Mouse (Mus musculus) midbrain, embryonic 16.5 days (tissue): ENCODE results near the gene Nfix. TPM values are rescaled to one million over a fixed set of nuclear protein-coding genes. Genes with fewer than 3 reads are reported as not detected.

ENCODE experiments used
- ATAC-seq: fragments of 200-750 bp; cut with Nextera tagmentation; 2 replicates; pipeline ENCODE4 v1.8.0; 2017; ENCODE audit warnings: moderate TSS enrichment
- H3K27ac ChIP-seq: fragments of 300-500 bp; sonication (generic); 2 replicates; pipeline ENCODE4 v1.5.1; 2014; ENCODE audit warnings: mild to moderate bottlenecking, low read length, mixed read lengths
- H3K27me3 ChIP-seq: fragments of 300-500 bp; sonication (generic); 2 replicates; pipeline ENCODE4 v1.6.1; 2014; ENCODE audit warnings: low read depth, low read length, mixed read lengths; ENCODE audit not compliant: control insufficient read depth, insufficient read depth
- H3K36me3 ChIP-seq: fragments of 300-500 bp; sonication (generic); 2 replicates; pipeline ENCODE4 v1.6.1; 2014; ENCODE audit warnings: mild to moderate bottlenecking, low read length, moderate library complexity, mixed read lengths; ENCODE audit not compliant: control insufficient read depth, insufficient read depth
- H3K4me1 ChIP-seq: fragments of 300-500 bp; sonication (generic); 2 replicates; pipeline ENCODE4 v1.6.1; 2014; ENCODE audit warnings: mild to moderate bottlenecking, low read length, mixed read lengths; ENCODE audit not compliant: control insufficient read depth, insufficient read depth
- H3K4me2 ChIP-seq: fragments of 300-500 bp; sonication (generic); 2 replicates; pipeline ENCODE4 v1.6.1; 2014; ENCODE audit warnings: mild to moderate bottlenecking, low read length, mixed read lengths
- H3K4me3 ChIP-seq: fragments of 300-500 bp; sonication (generic); 2 replicates; pipeline ENCODE4 v1.5.1; 2014; ENCODE audit warnings: low read depth, mild to moderate bottlenecking, low read length, moderate library complexity, mixed read lengths
- H3K9ac ChIP-seq: fragments of 300-500 bp; sonication (generic); 2 replicates; pipeline ENCODE4 v1.6.1; 2014; ENCODE audit warnings: low read depth, low read length, mixed read lengths
- H3K9me3 ChIP-seq: fragments of 300-500 bp; sonication (generic); replicated peaks from 2 replicates; pipeline ENCODE4 v1.6.1; 2014; ENCODE audit warnings: mild to moderate bottlenecking, low read length, mixed read lengths; ENCODE audit not compliant: control insufficient read depth, poor library complexity, severe bottlenecking
- WGBS: fragments of 180-500 bp; shearing (Covaris S2); extraction: QIAGEN DNeasy Blood & Tissue Kit; methylation state at CpG from one replicate; pipeline ENCODE4 v1.1.7; 2014; 5-methylcytosine and 5-hydroxymethylcytosine counted together
- polyA plus RNA-seq: library from polyadenylated mRNA; unstranded; fragments of >200 nt; fragmentation: Nextera tagmentation; extraction: Ambion mirVana; gene quantifications from 2 replicates; pipeline ENCODE4 v1.2.1, GENCODE M21; 2015

Nfix gene
- polyA plus RNA-seq, 1 experiment from 2014 or later, result 55.4 TPM

DNA sequence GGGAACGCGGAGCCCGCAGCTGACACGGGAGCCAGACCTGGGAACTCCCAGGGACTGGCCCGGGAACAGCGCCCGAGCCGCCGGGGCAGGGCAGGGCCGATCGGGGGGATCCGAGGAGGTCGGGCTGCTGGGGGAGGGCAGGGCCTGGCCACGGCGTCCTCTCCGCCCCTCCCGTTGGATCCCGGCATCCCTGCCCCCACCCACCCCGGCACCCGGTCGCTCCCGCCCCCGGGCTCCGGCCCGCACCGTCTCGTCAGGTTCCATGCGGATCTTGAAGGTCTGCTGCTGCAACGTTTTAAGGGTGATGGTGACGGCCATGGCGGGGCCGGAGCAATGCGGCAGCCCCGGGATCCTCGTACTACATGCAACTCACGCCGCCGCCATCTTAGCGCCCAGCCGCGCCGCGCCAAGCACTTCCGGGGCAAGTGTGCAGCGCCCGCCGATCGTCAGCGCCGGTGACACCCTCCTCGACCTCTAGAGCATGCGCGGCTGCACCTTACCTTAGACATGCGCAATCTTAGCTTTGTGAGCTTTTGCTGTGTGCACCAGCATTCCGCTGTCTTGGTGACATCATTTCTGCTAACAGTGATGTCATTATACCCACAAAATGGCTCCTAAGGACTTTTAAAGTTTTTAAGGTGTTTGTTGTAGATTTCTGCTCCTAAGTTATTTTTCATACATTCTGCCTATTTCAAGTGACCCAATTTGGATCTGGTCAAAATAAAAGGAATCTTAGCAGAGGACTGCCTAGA lies 40.3 kb upstream of the Nfix start, which contains the start of gene Rad23a:
Rad23a (minus strand) TSS at position 418 of the 752 bp plus-strand sequence.
- Histone ChIP-seq H3K4me3 (peak within 1 kb of the TSS; percentile 73), H3K36me3 (peaks cover 47% of the 10 kb centered on the region), H3K27ac (peak within 1 kb of the TSS; percentile 86), H3K4me2 (peak within 1 kb of the TSS; percentile 74), H3K9me3 (no peaks in the 10 kb centered on the region), H3K4me1 (peaks cover 31% of the 10 kb centered on the region), H3K27me3 (no peaks in the 10 kb centered on the region), H3K9ac (peak within 1 kb of the TSS; percentile 90)
- WGBS, result 0% methylated on average over 44 of the region's 55 CpGs
- ATAC-seq, result peak; percentile 96

DNA sequence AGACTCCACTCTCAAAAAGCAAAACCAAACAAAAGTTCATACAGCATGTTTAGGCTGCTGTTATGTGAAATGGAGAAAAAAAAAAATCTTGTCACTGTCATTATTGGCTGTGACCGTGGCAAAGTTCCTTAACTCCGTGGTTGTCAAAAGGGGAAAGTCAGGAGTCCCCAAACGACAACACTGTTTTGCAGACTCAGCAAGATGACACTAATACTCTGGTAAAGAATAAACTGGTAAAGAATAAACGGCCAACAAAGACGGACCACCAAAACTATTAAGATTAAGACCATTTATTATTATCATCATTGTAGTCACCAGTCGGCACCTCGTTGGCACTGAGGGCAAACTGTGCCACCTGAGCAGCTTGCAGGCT lies 39.7 kb upstream of the Nfix start:
- Histone ChIP-seq H3K4me2 (peak overlapping the region; percentile 74), H3K27ac (peak overlapping the region; percentile 86), H3K4me1 (peaks cover 26% of the 10 kb centered on the region), H3K36me3 (peaks cover 47% of the 10 kb centered on the region), H3K4me3 (peak overlapping the region; percentile 73), H3K9ac (peak overlapping the region; percentile 90), H3K27me3 (no peaks in the 10 kb centered on the region), H3K9me3 (no peaks in the 10 kb centered on the region)
- WGBS, result 2% methylated on average over 7 of the region's 7 CpGs
- ATAC-seq, result no peak

DNA sequence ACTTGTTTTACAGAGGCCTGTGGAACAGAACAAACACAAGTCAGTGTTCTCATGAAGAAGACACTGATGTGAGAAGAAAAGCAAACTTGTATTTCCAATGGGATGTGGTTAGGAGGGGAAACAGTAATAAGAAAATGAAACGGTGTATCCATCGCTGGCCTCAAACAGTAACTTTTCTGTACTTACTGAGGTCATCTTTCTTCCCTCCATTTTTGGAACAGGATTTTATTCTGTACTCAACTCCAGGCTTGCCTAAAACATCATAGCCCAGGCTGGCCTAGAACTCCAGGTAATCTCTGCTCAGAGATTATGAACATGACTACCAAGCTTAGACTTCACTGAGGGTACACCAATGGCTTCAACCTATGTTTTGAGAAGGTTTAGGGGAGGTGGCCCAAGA lies 39.3 kb upstream of the Nfix start:
- no peak overlapping the region for H3K27ac ChIP-seq
- ATAC-seq, result no peak
- 92% methylated on average over 2 of the region's 2 CpGs for WGBS
- no peaks in the 10 kb centered on the region for H3K9me3 ChIP-seq
- peaks cover 49% of the 10 kb centered on the region for H3K36me3 ChIP-seq
- H3K27me3 ChIP-seq, result no peaks in the 10 kb centered on the region
- H3K4me1 ChIP-seq, result peaks cover 21% of the 10 kb centered on the region
- peak overlapping the region; percentile 90; the same call in 1 of the 2 replicates for H3K9ac ChIP-seq
- H3K4me3 ChIP-seq, result peak overlapping the region; percentile 73
- H3K4me2 ChIP-seq, result peak overlapping the region; percentile 74

DNA sequence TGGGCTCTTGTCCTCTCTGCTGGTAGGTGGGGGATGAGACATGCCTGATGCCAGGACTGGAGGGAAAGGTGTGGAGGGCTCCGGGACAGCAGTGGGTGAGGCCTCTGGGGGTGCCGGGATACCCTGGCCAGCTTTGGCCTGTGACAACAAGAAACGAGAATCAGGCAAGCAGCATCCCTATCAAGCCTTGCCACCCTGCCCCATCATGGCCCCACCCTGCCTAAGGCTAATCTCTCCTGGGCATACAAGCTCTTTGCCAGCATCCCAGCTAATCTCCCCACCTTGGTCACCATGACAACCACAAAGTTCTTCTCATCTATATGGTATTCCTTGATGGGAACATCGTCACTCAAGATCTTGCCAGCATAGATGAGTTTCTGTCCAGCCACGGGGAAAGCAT lies 38.4 kb upstream of the Nfix start:
- no peak overlapping the region for H3K9ac ChIP-seq
- no peak overlapping the region for H3K27ac ChIP-seq
- 86% methylated on average over 5 of the region's 5 CpGs for WGBS
- H3K4me2 ChIP-seq, result no peak overlapping the region
- no peak overlapping the region for H3K4me3 ChIP-seq
- ATAC-seq, result no peak
- H3K36me3 ChIP-seq, result peaks cover 48% of the 10 kb centered on the region
- no peaks in the 10 kb centered on the region for H3K9me3 ChIP-seq
- H3K27me3 ChIP-seq, result no peaks in the 10 kb centered on the region
- peaks cover 17% of the 10 kb centered on the region for H3K4me1 ChIP-seq

DNA sequence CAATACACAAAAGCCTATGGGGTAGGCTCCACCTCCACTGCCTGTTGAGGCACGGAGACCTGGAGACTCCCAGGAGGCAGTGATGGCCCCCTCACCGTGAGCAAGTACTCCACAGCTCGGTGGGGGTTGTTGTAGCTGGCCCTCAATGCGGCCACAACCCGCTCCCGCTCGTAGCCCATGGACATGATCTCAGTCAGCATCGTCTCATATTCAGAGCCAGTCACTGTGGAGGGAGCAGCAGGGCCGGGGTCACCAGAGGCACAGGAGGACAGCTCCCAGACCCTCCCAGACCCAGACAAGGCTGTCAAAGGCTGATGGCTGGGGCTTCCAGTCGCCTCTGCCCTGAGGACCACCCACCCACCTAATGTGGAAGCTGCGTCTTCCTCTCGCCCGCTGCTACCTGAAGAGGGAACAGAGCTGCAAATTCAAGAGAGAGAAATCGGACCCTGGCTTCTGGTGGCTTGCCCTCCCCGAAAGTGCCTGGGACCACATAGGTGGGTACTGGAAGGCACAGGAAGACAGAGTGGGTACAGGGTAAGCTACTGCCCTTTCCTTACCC lies 37.8 kb upstream of the Nfix start:
- 85% methylated on average over 15 of the region's 15 CpGs for WGBS

DNA sequence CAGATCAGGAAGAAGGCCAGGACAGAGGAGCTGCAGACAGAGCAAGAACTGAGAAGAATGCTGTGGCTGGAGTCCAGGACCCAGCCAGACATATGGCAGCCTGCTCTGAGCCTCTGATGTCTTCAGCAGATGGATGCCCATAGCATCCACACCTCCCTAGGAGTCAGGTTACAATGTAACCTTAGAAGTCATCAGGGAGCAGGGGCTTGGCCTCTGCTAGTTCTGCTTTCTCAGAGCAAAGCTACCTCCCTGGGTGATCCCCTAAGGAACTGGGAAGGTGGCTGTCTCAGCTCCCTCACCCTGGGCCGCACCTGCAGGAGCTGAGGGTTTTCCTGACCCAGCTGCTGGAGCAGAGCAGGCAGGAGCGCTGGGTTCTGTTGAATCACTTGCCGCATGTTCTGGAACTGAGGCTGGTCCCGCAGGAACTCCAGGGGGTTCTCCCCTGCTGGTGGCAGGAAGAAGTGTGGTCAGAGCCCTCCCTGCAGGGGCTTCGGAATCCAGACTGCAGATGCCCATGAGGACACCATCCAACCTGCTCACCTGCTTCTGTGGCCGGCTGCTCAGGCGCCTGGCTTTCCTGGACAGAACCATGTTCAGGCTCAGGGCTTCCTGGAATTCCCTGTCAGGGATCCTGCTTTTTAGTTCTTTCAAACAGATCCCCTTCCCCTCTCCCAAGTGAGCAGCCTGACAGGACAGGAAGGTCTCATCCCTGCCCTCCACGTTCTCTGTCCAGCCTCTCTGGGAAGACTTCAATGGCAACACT lies 37.2 kb upstream of the Nfix start:
- Histone ChIP-seq H3K36me3 (peaks cover 37% of the 10 kb centered on the region), H3K4me2 (no peak overlapping the region), H3K4me1 (peaks cover 19% of the 10 kb centered on the region), H3K27ac (no peak overlapping the region), H3K9me3 (no peaks in the 10 kb centered on the region), H3K9ac (no peak overlapping the region), H3K4me3 (no peak overlapping the region), H3K27me3 (no peaks in the 10 kb centered on the region)
- no peak for ATAC-seq
- 68% methylated on average over 8 of the region's 8 CpGs for WGBS

More for the DNA sequence above, 37.8 kb upstream of the Nfix start:
- Histone ChIP-seq H3K4me2 (no peak overlapping the region), H3K4me1 (peaks cover 17% of the 10 kb centered on the region), H3K4me3 (no peak overlapping the region), H3K9me3 (no peaks in the 10 kb centered on the region), H3K27ac (no peak overlapping the region), H3K27me3 (no peaks in the 10 kb centered on the region), H3K36me3 (peaks cover 43% of the 10 kb centered on the region), H3K9ac (no peak overlapping the region)
- ATAC-seq, result no peak

DNA sequence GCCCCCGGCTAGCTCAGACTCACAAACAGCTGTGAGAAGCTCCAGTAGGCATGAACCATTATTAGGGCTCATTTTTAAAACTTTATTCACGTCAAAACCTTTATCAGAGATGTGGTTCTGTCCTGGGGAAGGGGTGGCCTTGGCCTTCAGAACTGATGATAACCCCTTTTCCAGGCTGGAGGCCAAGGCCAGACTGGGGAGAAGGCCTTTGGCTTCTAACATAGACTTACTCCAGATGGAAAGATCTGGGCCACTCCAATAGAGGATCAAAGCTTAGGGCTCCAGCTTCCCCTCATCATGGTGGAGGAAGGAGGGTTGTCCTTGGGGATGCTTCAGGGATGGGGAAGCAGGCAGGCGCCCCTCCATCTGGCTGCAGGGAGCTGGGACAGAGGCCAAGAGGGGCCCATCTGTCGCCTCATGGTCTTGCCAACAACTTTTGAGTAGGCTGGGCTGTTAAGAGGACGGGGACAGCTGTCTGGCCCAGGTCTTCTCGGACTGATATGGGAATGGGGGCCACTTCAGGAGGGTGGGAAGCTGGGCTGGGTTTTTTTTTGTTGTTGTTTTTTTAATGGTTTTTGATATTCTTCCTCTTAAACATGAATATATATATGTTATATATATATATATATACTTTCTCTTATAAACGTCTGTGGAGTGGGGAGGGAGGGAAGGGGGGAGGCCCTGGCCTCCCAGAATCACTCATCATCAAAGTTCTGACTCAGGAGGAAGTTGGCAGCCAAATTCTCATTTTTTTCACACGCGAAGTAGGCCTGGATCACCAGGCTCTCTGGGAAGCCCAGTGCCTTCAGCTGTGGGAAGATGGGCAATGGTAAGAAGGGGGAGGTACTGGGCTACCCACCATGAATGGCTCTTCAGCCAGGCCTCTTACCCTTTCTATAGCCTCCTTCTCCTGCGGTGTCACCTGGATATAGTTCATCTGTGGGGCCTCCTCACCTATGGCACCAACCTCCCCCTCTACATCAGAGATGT lies 35.0 kb upstream of the Nfix start:
- no peaks in the 10 kb centered on the region for H3K27me3 ChIP-seq
- no peak overlapping the region for H3K9ac ChIP-seq
- no peak for ATAC-seq
- H3K4me2 ChIP-seq, result no peak overlapping the region
- peaks cover 30% of the 10 kb centered on the region for H3K36me3 ChIP-seq
- peaks cover 19% of the 10 kb centered on the region for H3K4me1 ChIP-seq
- H3K4me3 ChIP-seq, result no peak overlapping the region
- no peak overlapping the region for H3K27ac ChIP-seq
- WGBS, result 66% methylated on average over 10 of the region's 10 CpGs
- H3K9me3 ChIP-seq, result no peaks in the 10 kb centered on the region

DNA sequence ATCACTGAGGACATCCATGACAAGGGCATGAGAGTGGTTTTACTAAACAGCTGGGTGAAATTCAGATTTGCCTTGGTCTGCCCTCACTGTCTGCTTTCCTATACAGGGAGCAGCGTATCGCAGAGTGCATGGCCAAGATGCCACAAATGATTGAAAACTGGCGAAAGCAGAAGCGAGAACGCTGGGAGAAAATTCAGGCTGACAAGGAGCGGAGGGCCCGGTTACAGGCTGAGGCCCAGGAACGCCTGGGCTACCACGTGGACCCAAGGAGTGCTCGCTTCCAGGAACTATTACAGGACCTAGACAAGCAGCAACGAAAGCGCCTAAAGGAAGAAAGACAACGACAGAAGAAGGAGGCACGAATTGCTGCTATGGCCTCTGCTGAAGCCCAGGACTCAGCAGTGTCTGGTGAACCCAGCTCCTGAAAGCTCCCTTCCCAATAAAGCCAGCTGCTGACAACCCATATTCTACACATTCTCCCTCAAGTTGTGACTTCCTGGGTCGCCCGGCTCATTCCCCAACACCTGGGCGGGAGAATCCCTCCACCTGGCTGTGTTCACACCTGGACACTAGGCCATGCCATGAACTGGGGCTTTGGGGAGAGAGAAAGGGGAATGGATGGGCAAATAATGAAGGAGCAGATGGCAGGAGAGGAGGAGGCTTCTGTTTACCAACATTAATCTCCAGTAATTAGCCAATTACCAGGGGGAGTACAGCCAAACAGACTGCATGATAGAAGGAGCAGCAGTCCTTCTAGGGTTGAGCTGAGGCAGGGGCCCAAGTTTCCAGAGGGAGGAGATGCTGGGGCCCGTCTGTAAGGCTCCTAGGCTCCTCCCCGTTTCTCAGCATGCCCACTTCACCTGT lies 34.1 kb upstream of the Nfix start:
- H3K27me3 ChIP-seq, result no peaks in the 10 kb centered on the region
- H3K9ac ChIP-seq, result no peak overlapping the region
- H3K4me3 ChIP-seq, result no peak overlapping the region
- peak overlapping the region; percentile 42; the same call in 1 of the 2 replicates for H3K27ac ChIP-seq
- H3K9me3 ChIP-seq, result no peaks in the 10 kb centered on the region
- H3K36me3 ChIP-seq, result peaks cover 30% of the 10 kb centered on the region
- no peak for ATAC-seq
- H3K4me2 ChIP-seq, result no peak overlapping the region
- H3K4me1 ChIP-seq, result peaks cover 12% of the 10 kb centered on the region
- WGBS, result 85% methylated on average over 19 of the region's 19 CpGs
